Mouse (Mus musculus) adrenal gland, postnatal 25 days (tissue): ENCODE data around the gene Pfn4. TPM values are rescaled to one million over a fixed set of nuclear protein-coding genes. Genes with fewer than 3 reads are reported as not detected.
A peak's percentile ranks its signal among the peaks of the same experiment; 100 is the strongest.
"Not testable (repeated sequence)": the region's sequence is repeated elsewhere in the genome, so short reads cannot be mapped to it uniquely, and the experiment has no call there.

Source experiments
- DNase-seq: peaks from one replicate; pipeline ENCODE4 v3.0.0; 2021; ENCODE audit warnings: mixed read lengths
- total RNA-seq: library from RNA; stranded (reverse); gene quantifications from 2 replicates; pipeline ENCODE4 v1.2.3, GENCODE M21; 2021

Pfn4 gene
- total RNA-seq, 1 experiment from 2014 or later = 4.0 TPM

DNA sequence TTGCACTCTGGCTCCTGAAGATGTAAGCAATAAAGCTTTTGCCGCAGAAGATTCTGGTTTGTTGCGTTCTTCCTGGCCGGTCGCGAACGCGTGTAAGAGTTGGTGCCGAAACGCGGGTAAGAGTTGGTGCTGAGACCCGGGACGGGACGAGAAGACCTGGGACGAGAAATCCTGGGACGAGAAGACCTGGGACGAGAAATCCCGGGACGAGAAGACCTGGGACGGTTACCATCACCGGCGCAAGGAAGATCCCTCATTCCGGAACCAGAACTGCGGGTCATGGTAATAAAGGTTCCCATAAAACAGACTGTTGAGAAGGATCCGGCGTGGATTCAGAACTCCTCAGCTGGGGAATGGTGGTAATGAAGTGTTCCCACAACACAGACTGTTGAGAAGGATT lies 19.3 kb downstream of the Pfn4 start:
- not testable (repeated sequence) for DNase-seq

GRCm38 (mm10) chr12:4793718-4794117 lies 24.9 kb downstream of the Pfn4 start:
- DNase-seq = no peak

DNA sequence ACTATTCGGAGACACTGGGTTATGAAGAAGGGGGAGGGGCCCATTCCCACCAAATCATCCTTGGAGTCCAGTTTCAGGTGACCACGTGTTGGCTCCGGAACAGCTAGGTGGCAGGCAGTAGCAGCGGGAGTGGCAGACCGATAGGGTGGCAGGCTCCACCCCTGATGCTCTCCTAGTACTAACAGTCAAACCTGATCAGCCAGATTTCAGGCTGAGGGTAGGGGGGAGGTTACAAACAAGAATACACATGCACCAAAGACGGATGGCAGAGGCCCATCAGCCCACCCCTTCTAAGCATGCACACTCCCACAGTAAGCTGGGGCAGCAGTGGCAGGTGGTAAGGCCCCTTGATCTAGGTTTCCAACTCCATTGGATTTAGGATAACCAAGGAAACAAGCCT lies 28.6 kb downstream of the Pfn4 start:
- not testable (repeated sequence) for DNase-seq

DNA sequence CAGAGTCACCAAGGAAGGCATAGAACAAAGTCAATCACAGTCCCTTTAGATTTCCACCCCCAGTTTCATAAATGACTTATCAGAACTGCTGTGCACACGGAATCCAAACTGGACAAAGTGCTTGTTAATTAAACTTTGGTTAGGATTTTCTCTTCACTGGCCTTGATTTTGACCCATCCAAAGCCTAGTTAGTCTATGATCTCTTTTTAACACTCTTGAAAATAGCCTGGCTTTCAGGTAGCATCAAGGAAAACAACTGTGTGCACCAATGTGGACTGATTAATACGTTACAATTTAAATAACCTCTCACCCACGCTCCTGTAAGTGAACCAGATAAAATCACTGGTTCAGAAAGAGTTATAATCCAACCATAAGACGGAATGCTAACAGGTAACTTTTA lies 42.2 kb downstream of the Pfn4 start:
- DNase-seq = no peak

GRCm38 (mm10) chr12:4811705-4812104 lies 42.9 kb downstream of the Pfn4 start:
- DNase-seq = no peak

DNA sequence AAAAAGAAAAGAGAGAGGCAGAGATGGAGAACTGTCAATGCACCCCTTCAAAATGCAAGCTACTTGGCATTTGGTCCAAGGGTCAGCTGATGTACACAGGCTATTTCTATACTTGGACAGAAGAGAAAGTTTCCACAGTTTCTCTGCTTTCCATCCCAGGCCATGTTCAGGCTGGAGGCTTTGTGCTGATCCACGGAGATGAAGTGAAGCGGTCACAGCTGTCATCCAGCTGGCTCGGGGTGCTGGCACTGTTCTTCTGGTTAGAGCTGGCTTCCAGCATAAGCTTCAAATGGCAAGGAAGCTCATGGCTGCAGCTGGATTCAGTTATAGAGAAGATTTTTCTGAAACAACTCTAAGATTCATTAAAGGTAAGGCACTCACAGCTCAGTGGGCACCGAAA lies 44.8 kb downstream of the Pfn4 start:
- DNase-seq = no peak

GRCm38 (mm10) chr12:4816680-4817360 lies 48.0 kb downstream of the Pfn4 start:
- DNase-seq = no peak

- DNase-seq = peak; percentile 99
Measured at GRCm38 (mm10) chr12:4817361-4818101, 48.7 kb downstream of the Pfn4 start, which contains the start of gene Sf3b6. Sf3b6 (plus strand) TSS chr12:4817544.

DNA sequence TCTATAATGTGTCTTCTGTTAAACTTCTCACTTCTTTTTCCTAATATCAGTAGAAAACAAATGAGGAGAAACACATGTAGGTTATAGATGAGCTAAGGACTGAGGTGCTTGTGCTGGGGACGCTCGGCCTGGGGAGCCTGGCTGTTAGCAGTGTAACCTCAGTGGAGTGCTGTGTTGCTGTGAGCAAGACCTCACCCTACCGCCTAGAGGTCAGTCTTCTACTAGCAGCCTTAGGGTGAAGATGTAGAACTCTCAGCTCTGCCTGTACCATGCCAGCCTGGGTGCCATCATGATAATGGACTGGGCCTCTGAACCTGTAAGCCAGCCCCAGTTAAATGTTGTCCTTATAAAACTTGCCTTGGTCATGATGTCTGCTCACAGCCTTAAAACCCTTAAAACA lies 58.4 kb downstream of the Pfn4 start:
- DNase-seq = no peak

Other genes starting within 250 kb of the Pfn4 start
- gene Itsn2, start 176.4 kb upstream of the Pfn4 start, total RNA-seq = 57.2 and 63.3 TPM in 2 replicates
- not detected in 2 replicates for gene Gm3625, start 176.1 kb upstream of the Pfn4 start, total RNA-seq
- 0.38 and 0.49 TPM in 2 replicates for gene Fam228a, start 30.6 kb upstream of the Pfn4 start, total RNA-seq
- gene Fam228b, start 245 bp downstream of the Pfn4 start, total RNA-seq = 4.7 and 9.2 TPM in 2 replicates
- gene Sf3b6, start 48.5 kb downstream of the Pfn4 start, total RNA-seq = 102 and 110 TPM in 2 replicates
- 5.6 and 7.2 TPM in 2 replicates for gene Fkbp1b, start 72.6 kb downstream of the Pfn4 start, total RNA-seq
- gene Wdcp, start 74.3 kb downstream of the Pfn4 start, total RNA-seq = 8.6 and 11.4 TPM in 2 replicates
- 0.64 and 1.2 TPM in 2 replicates for gene Mfsd2b, start 105.3 kb downstream of the Pfn4 start, total RNA-seq
- gene Ubxn2a, start 138.7 kb downstream of the Pfn4 start, total RNA-seq = 38.3 and 43.2 TPM in 2 replicates
- gene Atad2b, start 148.3 kb downstream of the Pfn4 start, total RNA-seq = 36.0 and 36.9 TPM in 2 replicates